16 mouse cellular contexts compared by ENCODE assay signal in genomic region chrX:142571772-142572171, GRCm38 (mm10).
DNase-seq lines count a peak whose midpoint lies in the region; TF ChIP-seq lines count a peak whose summit lies in the region.
"Had no signal": no experiment of that assay in that cellular context is flagged by ENCODE, and none has a peak within 500 bp of the region (broad histone marks: within the 10 kb centered on the region; RNA-seq: fewer than 3 reads in every experiment).

No protein-coding gene starts in this region.

- intact Hi-C loops in gastrocnemius, postnatal 14 days (cut with DNase I; ENCODE audit: low total_unique reads) = loop anchor here (10.0 kb wide), 1 partner anchor 103 kb away; no protein-coding TSS in a partner anchor

- peaks cover 30% of the 10 kb centered on the region in 2 experiments for H3K4me1 ChIP-seq in MEL (ENCODE audit: control insufficient read depth in 1 of 2, insufficient read depth in 2 of 2, low read length in 2 of 2)

- no peaks in the 10 kb centered on the region for H3K9me3 ChIP-seq in MEL (replicated peaks; ENCODE audit: insufficient read depth, low read length)
- H3K9me3 ChIP-seq: G1E had no signal

- TF ChIP-seq CTCF in MEL (IDR thresholded peaks at IDR 0.05 in 2 of 3, conservative IDR thresholded peaks at IDR 0.05 in 1 of 3; ENCODE audit: control insufficient read depth in 1 of 3, insufficient read depth in 1 of 3, low read depth in 2 of 3, low read length in 3 of 3, poor library complexity in 1 of 3, severe bottlenecking in 1 of 3) = no peak

- no peak for TF ChIP-seq POLR2A in MEL (IDR thresholded peaks at IDR 0.05; ENCODE audit: control insufficient read depth in 1 of 2, insufficient read depth in 1 of 2, low read depth in 1 of 2, low read length in 2 of 2, poor library complexity in 1 of 2)

- peak; percentile 31 for DNase-seq in MEL (ENCODE audit: low read depth, low spot score)
- no peak for DNase-seq in gastrocnemius, postnatal 14 days
- DNase-seq: adrenal gland, adult 2 months; adrenal gland, adult 8-10 months; adrenal gland, postnatal 10 days; adrenal gland, postnatal 14 days; adrenal gland, postnatal 25 days; adrenal gland, postnatal 36 days; B cell, adult 2 months; cerebellum, adult 11 months; cerebellum, adult 11-12 months; cerebellum, adult 18-20 months; cerebellum, adult 2 months; cerebellum, adult 8-10 months had no signal

- no peaks in the 10 kb centered on the region; the same call in 1 of the 2 replicates for H3K79me2 ChIP-seq in MEL (ENCODE audit: control insufficient read depth, insufficient read depth, low read length, poor library complexity)

- TF ChIP-seq EP300 in MEL (IDR thresholded peaks at IDR 0.05; ENCODE audit: low read depth in 1 of 2, low read length in 2 of 2) = peak; percentile 56 to 57; a peak in 3 of 4 replicates

- H3K4me3 ChIP-seq in MEL (ENCODE audit: control insufficient read depth in 1 of 2, insufficient read depth in 1 of 2, low read depth in 2 of 2, low read length in 2 of 2) = no peak overlapping the region

- peaks cover 0 to 47% of the 10 kb centered on the region in 2 experiments; a peak in 2 of 4 replicates for H3K36me3 ChIP-seq in MEL (ENCODE audit: control insufficient read depth in 1 of 2, insufficient read depth in 2 of 2, low read length in 2 of 2)
- H3K36me3 ChIP-seq: G1E had no signal

- H3K27ac ChIP-seq in MEL (ENCODE audit: control insufficient read depth, low read depth, low read length) = no peak overlapping the region

- no peaks in the 10 kb centered on the region for H3K27me3 ChIP-seq in MEL (ENCODE audit: control insufficient read depth in 1 of 2, insufficient read depth in 2 of 2, low read length in 2 of 2)
- H3K27me3 ChIP-seq: CH12.LX had no signal

- no peak for TF ChIP-seq RAD21 in MEL (IDR thresholded peaks at IDR 0.05; ENCODE audit: low read depth, low read length)

- no peak overlapping the region for H3K9ac ChIP-seq in MEL (ENCODE audit: control insufficient read depth, low read depth, low read length, poor library complexity, severe bottlenecking)

TF ChIP-seq in MEL, 35 proteins besides CTCF, POLR2A, EP300 and RAD21:
- TF ChIP-seq ZKSCAN1 (IDR thresholded peaks at IDR 0.05; ENCODE audit: low read depth, low read length) = no peak
- TF ChIP-seq HCFC1 (IDR thresholded peaks at IDR 0.05; ENCODE audit: low read depth, low read length) = no peak
- no peak for TF ChIP-seq MAFK (IDR thresholded peaks at IDR 0.05; ENCODE audit: borderline replicate concordance, low read depth, low read length)
- TF ChIP-seq ZNF384 (IDR thresholded peaks at IDR 0.05; ENCODE audit: low read depth, low read length) = peak; percentile 40; the same call in 1 of the 2 replicates
- TF ChIP-seq TCF12 (IDR thresholded peaks at IDR 0.05; ENCODE audit: low read depth, low read length) = peak; percentile 44; the same call in 1 of the 2 replicates
- TF ChIP-seq GATA1 (IDR thresholded peaks at IDR 0.05; ENCODE audit: low read depth, low read length) = 0 out of 2 replicates have a peak, but pooled peaks have one; percentile 28
- peak; percentile 24; the same call in 1 of the 2 replicates for TF ChIP-seq TAL1 (IDR thresholded peaks at IDR 0.05; ENCODE audit: low read length)
- no peak for TF ChIP-seq MAX (IDR thresholded peaks at IDR 0.05; ENCODE audit: low read length)
TF ChIP-seq in MEL: peak in this region for 4.
